Mouse (Mus musculus) G1E (cell line): ENCODE measurements at regions not wholly inside any gene's neighbourhood (a gene's known extent, or its start where the extent isn't known, plus 50 kb on each side); places are given as distances from the start of the nearest gene placed in this dataset.

ENCODE experiments used
- CTCF ChIP-seq: IDR thresholded peaks from 2 replicates; pipeline ENCODE4 v1.5.1; 2012; ENCODE audit warnings: low read depth, low read length, inconsistent platforms, mixed read lengths
- GATA1 ChIP-seq: IDR thresholded peaks from 2 replicates; pipeline ENCODE4 v1.6.1; 2012; ENCODE audit warnings: borderline replicate concordance, low read length, inconsistent platforms, mixed read lengths
- POLR2AphosphoS5 ChIP-seq: IDR thresholded peaks from 2 replicates; pipeline ENCODE4 v1.6.1; 2012; ENCODE audit warnings: low read depth, low read length, inconsistent platforms; ENCODE audit not compliant: insufficient replicate concordance
- TAL1 ChIP-seq: conservative IDR thresholded peaks from 2 replicates; pipeline ENCODE4 v1.6.1; 2012; ENCODE audit warnings: low read depth, low read length, inconsistent platforms, mixed read lengths

GRCm38 (mm10) chr5:111843622-111844239 is 110.0 kb downstream of the Gm26897 start:
- TF ChIP-seq CTCF (no peak), GATA1 (no peak), TAL1 (no peak), POLR2AphosphoS5 (no peak)
